Mouse (Mus musculus): Measurements from ENCODE around the gene Celf1.

The Celf1 gene

DNA sequence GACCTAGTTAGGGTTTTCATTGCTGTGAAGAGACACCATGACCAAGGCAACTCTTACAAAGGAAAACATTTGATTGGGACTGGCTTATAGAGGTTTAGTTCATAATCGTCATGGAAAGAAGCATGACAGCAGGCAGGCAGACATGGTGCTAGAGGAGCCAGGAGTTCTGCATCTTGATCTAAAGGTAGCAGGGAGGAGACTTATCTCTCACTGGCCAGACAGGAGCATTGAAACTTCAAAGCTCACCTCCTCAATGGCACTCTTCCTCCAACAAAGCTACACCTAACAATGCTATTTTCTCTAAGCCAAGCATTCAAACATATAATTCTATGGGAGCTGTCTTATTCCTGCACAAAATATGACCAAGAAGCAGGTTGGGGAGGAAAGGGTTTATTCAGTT lies 86.3 kb downstream of the Celf1 start:
- WGBS, result 64% methylated on average over 1 of the region's 1 CpGs

DNA sequence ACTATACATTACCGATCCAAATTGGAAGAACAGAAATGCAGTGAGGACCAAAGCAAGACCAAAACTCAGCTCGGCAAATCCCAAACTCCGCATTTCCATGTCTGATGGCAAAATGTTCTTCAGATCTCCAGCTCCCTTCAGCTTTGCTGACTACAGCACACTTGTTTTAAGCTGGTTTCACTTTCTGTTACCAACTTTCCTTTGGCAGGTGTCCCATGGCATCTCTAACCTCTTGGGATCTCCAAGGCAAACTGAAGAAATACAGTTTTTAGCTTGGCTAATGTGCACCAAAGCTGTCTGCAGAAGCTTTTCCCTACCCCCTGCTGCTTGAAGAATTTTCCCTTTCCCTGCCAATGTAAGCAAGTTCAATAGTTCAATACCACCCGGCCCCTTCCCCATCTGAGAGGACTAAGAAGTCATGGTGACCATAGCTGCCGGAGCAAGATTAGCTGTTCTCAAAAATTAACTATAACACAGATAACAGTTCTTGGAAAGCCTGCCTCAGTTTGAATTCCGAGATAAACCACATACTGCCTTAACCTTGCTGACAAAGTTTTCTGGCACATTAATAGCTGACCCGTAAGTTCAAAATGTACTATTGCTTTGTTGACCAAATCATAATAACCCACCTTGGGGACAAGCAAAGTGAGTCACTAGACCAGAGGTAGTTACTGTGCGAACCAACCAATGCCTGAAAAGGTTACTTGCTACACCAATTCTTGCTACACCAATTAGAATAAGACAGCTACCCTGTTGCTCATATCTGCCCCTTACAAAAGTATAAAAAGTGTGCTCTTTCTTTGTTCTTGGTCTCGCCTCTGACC lies 87.4 kb downstream of the Celf1 start:
- 78% methylated on average over 9 of the region's 9 CpGs for WGBS

DNA sequence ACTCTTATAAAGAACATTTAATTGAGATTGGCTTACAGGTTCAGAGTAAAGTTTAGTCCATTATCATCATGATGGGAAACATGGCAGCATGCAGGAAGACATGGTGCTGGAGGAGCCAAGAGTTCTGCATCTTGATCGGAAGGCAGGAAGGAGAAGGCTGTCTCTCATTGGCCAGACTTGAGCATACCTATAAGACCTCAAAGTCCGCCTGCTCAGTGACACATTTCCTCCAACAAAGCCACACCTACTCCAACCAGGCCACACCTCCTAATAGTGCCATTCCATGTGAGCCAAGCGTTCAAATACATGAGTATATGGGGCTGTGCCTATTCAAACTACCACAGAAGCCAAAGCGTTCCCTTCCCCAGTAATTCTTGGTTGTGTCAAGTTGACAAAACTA lies 91.0 kb downstream of the Celf1 start:
- 88% methylated on average over 4 of the region's 4 CpGs for WGBS

DNA sequence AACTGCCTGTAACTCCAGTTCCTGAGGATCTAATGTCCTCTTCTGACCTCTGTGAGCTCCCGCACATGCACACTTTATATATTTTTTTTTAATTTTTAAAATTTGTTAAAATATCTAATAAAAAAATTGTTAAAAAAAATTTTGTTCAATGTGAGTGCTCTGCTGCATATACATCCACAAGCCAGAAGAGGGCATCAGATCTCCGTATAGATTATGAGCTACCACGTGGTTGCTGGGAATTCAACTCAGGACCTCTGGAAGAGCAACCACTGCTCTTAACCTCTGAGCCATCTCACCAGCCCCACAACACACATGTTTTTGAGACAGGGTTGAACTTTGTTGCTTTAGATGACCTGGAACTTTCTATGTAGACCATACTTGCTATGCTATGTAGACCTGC lies 92.8 kb downstream of the Celf1 start:
- WGBS, result 33% methylated on average over 3 of the region's 3 CpGs

DNA sequence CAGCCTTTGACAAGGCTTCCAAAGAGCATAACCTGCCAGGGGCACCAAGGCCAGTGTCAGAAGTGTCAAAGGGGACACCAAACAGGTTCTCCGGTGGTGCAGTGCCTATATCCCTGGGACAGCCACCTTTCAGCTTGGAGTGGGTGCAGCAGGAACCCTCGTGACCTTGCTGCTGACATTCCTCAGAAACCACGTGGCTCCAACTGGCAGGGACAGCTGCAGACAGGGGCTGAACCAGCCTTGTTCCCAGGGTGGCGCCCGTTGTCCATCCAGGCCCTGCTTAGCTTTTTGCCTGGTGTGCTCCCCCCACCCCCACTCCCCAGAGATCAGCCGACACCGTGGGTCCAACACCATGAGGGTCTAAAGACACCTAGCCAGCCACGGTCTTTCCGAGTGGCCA lies 95.2 kb downstream of the Celf1 start, which contains the start of gene Rapsn:
Rapsn (plus strand) TSS at position 236 of the 400 bp plus-strand sequence.
- WGBS, result 72% methylated on average over 9 of the region's 9 CpGs

DNA sequence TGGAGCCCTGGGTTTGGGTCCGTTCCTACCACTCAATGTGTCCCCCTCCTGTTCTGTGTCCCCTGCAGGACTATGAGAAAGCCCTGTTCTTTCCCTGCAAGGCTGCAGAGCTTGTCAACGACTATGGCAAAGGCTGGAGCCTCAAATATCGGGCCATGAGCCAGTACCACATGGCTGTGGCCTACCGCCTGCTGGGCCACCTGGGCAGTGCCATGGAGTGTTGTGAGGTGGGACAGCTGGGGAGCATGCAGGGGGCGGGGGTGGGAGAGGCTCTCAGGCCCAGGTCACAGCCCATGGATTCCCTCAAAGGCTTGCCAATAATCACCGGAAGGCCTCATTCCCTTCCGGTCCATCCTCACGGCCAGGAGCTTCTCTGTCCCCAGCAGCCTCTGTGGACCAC lies 101.6 kb downstream of the Celf1 start:
- 78% methylated on average over 8 of the region's 8 CpGs for WGBS

DNA sequence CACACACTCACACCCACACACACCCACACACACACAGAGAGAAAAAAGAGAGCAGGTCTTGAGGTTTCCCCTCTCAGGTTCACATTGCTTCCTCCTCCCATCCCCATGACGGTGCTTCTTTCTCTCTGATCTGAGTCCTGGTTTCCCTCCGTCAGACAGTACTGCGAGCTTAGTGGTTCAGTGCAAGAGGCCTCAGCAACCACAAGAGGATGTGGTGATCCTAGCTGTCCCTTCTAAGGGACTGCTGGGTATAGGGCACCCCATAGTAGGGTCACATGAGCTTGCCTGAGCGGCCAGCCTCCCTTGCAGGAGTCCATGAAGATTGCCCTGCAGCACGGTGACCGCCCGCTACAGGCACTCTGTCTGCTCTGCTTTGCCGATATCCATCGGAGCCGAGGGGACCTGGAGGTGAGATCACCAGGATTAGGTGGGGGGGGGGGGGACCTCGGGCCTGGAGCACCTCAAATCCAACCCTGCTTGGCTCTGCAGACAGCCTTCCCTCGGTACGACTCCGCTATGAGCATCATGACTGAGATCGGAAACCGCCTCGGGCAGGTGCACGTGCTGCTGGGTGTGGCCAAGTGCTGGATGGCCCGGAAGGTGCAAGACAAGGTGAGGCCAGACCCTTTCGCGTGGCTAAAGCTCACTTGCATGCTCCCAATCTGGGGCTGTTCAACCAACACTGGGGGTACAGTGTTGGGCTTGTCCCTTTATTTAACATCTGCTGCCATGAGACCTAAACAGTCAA lies 102.6 kb downstream of the Celf1 start:
- WGBS, result 66% methylated on average over 21 of the region's 21 CpGs

DNA sequence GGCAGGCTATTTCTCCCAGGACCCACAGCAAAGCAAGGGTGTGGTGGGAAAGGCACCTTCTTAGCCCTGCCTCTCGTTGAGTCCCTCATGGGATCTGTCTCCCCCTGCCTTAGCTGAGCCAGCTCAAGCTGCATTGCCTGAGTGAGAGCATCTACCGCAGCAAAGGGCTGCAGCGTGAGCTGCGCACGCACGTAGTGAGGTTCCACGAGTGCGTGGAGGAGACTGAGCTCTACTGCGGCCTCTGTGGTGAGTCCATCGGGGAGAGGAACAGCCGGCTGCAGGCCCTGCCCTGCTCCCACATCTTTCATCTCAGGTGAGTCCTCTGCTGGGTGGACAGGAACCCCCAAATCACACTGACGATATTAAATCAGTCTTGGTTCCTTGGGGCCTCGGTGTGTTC lies 104.5 kb downstream of the Celf1 start:
- WGBS, result 85% methylated on average over 13 of the region's 13 CpGs

DNA sequence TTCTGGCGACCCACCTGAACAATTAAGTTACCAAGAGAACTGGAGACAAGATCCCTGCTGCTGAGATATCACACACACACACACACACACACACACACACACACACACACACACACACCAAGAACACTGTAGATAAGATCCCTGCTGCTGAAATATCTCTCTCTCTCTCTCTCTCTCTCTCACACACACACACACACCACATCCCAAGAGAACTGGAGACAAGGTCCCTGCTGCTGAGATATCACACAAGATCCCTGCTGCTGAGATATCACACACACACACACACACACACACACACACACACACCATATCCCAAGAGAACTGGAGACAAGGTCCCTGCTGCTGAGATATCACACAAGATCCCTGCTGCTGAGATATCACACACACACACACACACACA lies 105.6 kb downstream of the Celf1 start:
- 81% methylated on average over 1 of the region's 1 CpGs for WGBS

DNA sequence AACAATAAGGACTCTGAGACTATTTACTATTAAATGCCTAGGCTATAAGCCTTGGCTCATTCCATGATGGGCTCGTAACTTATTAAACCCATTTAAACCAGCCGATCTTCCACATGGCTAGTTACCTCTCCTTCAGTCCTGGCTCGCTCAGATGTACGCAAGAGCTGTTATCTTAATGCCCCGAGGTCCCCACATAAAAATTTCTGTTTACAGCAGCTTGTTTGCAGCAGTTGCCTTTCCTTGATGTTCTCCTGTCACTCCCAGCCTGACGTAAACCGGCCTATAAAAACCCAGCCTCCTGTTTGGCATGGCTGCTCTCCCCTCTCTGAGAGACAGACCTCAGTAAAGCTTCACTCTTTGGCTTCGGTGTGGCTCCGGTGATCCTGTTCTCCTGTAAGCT lies 107.2 kb downstream of the Celf1 start:
- WGBS, result 83% methylated on average over 9 of the region's 9 CpGs

DNA sequence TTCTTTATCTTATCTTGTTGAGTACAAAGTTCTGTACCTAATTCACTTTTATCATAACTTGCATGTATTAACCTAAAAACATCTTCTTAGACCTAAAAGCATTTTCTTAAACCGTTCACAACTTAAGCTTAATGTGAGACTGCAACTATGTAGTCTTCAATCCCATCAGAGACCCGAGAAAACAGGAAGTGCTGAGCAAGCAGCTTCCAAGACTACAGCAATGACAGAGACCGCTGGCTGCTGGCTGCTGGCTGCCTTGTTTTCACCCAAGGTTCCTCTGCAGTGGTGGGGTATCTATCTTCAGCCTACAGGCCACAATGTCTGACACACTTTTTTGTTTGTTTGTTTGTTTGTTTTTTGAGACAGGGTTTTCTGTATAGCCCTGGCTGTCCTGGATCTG lies 111.7 kb downstream of the Celf1 start:
- 68% methylated on average over 3 of the region's 3 CpGs for WGBS

DNA sequence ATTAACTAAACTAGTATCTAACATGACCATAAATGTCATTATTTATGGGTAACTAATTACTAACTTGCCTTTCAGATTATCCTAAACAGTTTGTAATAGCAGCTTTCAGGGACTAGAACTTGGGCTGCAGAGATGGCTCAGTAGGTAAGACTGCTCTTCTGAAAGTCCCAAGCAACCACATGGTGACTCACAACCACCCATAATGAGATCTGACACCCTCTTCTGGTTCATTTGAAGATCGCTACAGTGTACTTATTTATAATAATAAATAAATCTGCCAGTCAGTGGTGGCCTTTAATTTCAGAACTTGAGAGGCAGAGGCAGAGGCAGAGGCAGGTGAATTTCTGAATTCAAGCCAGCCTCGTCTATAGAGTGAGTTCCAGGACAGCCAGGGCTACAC lies 112.6 kb downstream of the Celf1 start:
- 27% methylated on average over 2 of the region's 2 CpGs for WGBS

DNA sequence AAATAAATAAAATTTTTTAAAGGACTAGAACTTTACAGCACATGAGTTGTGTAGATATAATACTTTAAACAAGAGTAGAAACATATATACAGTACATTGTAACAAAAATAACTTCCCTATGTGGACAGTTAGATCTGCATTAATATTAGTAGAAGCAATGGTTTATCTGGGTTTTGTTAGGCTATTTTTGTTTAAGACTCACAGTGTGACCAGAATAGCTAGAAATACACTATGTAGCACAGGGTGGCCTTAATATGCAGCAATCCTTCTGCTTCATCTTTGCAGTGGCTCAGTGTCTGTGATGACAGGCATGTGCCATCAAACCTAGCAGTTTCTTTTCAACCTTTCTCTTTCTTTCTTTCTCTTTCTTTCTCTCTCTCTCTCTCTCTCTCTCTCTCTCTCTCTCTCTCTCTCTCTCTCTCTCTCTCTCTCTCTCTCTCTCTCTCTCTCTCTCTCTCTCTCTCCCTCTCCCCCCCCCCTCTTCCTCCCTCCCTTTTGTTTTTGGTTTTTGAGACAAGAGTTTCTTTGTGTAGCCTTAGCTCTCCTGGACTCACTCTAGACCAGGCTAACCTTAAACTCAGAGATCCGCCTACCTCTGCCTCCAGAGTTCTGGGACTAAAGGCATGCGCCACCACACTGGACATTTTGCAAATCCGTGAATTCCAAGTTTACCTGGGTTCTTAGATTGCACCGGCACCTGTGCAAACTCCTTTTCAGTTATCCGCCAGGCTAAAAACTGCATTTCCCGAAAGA lies 113.2 kb downstream of the Celf1 start:
- WGBS, result 0% methylated on average over 6 of the region's 6 CpGs

DNA sequence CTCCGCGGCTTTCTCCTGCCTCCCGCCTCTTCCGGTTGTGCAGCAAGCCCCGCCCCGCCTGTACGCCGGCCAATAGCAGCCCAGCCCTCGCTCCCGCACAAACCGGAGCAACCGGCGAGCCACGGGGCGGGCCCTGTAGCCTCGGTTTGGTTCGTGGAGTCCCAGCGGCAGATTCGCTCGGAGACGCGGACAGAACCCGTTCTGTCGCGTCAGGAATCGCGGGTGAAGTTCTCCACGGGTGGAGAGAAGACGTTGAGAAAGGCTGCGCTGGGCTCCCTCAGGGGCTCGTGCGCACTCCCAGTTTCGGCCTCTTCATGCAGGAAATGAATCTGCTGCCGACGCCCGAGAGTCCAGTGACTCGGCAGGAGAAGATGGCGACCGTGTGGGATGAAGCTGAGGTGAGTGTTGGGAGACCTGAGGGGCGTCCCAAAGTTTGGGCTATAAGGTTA lies 113.8 kb downstream of the Celf1 start, which contains the start of gene Psmc3:
Psmc3 (plus strand) TSS at position 76 of the 449 bp plus-strand sequence.
- under 1% methylated on average over 40 of the region's 40 CpGs for WGBS

DNA sequence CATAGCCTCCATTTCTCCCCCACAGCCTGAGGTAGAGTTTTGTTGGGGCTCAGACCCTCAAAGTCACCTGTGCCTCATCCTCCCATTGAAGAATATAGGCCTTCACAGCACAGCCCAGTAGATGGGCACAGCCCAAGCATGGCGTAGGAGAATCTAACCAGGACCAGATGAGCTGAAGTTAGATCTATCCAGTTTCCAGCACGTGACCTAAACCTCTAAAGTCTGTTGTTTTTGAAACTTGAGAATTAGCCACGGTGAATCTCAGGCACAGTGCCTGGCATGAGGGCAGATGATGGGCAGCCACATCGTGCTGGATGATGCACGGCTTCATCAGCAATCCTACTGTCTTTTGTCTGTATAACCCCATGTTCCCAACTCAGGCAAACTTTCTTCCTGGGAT lies 118.3 kb downstream of the Celf1 start:
- WGBS, result 89% methylated on average over 5 of the region's 5 CpGs

DNA sequence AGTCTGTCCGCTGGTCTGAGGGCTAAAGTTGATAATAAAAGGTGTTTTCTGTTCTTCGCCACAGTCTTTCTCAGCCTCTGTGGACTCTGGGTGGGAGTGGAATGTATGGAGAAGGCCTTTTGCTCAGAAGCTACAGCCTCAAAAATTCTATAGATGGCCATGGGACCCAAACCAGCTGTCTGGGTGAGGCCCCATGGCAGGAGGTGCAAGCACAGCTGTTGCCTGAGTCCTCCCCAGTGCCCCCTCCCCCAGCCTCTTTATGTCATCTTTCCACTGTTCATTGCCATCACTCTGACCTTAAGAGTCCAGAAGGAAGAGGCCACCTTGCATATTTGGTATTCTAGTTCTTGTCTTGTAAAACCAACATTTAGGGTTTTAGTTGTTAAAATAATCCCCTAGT lies 119.2 kb downstream of the Celf1 start:
- WGBS, result 93% methylated on average over 2 of the region's 2 CpGs

DNA sequence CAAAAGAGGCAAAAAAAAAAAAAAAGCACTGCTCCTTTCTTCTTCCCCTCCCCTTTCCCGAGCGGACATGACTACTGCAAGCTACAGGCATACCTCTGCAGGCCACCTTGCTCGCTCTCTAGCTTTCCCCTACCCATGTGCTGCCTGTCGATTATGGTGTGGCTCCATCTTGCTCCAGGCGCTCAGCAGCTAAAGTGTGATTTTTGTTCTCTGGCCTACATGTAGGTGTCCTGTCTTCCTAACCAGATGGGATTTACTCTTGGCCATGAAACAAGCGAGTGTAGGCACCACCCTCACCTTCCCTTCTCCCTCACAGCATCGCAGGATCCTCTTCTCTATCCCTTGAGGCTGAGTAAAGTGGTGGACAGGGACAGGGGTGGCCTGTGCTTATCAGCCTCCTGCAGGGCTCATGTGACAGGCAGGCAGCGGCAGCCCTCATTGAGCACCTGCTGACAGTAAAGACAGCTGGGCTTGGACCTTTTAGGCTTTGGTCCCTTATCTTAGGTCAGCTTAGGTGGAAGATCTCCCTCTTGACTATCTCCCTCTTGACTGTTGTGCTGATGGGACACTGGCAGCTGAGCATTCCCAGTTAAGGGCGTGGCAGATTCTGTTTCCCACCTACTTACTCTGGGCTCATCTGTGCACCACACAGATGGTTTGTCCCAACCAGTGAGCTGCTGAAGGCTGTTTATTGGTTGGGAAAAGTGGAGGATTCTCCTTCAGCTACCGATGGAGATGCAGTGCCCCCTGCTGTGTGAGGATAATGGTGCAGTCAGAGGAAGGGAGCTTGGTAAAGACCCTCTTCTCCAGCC lies 120.6 kb downstream of the Celf1 start:
- 54% methylated on average over 10 of the region's 10 CpGs for WGBS

DNA sequence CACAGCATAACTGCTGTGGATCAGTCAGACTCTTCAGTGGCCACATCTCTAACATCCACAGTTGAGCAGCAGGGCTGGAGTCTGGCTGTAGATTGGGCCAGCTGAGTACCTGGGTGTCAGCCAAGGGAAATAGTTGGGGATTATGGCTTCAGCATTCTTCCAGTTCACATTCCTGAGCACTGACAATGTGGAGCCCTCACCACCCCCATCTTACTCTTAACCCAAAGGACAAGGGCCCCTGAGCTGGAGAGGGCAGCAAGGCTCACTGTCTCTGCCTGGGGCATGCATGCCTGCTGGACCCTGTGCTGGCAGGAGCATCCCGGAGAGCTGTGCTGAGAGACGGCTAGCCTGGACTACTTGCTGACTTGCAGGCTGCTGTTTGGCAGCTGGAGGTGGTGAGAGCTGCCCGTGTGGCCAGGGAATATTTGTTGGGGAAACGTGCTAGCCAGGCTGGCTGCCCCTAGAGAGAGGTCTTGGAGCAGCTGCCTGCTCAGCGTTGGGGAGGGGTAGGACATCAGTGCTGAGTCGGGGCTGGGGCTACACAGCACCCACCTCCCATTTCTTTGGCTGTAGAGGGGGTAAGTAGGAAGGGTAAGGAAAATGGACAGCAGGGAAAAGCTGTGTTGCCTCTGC lies 121.8 kb downstream of the Celf1 start:
- WGBS, result 74% methylated on average over 6 of the region's 6 CpGs

DNA sequence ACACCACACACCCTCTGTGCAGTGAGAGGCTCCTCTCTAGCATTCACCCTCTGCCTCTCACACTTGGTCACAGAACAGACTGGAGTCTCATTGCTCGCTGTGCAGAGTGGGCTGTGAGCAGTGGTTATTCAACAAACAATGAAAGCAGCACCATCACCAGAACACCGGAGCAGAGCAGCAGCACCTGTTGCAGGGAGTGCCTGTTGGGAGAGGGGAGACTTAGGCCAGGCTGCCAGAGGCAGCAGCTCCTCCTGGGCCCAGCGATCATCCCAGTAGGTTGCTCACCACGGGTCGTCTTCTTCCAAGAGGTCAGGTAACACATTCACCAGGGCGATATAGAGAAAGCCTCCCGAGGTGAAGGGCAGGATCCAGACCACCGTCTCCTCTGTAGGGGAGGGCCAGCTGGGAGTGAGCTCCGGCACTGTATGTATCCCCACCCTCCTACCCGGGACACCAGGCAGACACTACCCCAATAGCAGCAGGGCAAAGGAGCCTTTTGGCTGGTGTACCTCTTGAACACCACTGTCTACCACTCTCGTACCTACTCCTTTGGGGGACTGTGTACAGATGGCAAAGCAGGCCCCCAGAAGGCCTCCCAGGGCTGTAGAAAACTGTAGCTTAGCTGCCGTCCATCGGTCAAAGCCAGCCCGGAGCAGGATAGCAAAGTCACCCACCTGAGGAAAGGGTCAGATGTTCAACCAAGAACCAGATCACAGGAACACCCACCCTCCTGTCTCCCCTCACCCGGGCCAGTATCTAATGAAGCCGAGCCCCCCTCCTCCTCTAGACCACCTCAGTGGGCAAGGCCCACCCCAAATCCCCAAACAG lies 122.8 kb downstream of the Celf1 start:
- WGBS, result 87% methylated on average over 16 of the region's 16 CpGs

DNA sequence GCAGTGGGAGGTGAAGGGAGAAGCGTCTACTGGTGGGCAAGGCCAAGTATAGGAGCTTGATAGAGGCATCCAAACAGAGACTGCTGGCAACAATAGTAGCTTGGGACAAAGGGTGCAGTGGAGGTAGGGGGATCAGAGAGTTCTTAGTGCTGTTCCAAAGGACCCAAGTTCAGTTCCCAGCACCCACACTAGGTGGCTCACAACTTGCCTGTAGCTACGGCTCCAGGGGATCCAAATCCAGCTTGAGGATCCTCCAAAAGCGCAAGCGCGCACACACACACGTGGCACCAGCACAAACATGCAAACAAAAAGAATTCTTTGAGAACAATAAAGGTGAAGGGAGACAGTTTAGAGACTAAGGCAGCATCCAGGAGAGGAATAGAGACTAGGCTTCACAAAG lies 124.0 kb downstream of the Celf1 start:
- 80% methylated on average over 6 of the region's 6 CpGs for WGBS
